Mouse (Mus musculus) liver, embryonic 12.5 days (tissue): ENCODE results near the gene Tbc1d22b. TPM values are rescaled to one million over a fixed set of nuclear protein-coding genes. Genes with fewer than 3 reads are reported as not detected.

Experiments
- ATAC-seq: fragments of 200-750 bp; cut with Nextera tagmentation; 2 replicates; pipeline ENCODE4 v1.8.0; 2017; ENCODE audit warnings: moderate number of reproducible peaks, mild to moderate bottlenecking, moderate library complexity
- H3K27ac ChIP-seq: fragments of 300-500 bp; sonication (generic); 2 replicates; pipeline ENCODE4 v1.5.1; 2016; ENCODE audit warnings: mild to moderate bottlenecking
- H3K27me3 ChIP-seq: fragments of 300-500 bp; sonication (generic); replicated peaks from 2 replicates; pipeline ENCODE4 v1.6.1; 2016; ENCODE audit warnings: mild to moderate bottlenecking, moderate library complexity
- H3K36me3 ChIP-seq: fragments of 300-500 bp; sonication (generic); 2 replicates; pipeline ENCODE4 v1.6.1; 2016; ENCODE audit warnings: mild to moderate bottlenecking, moderate library complexity
- H3K4me1 ChIP-seq: fragments of 300-500 bp; sonication (generic); 2 replicates; pipeline ENCODE4 v1.6.1; 2016
- H3K4me2 ChIP-seq: fragments of 300-500 bp; sonication (generic); 2 replicates; pipeline ENCODE4 v1.6.1; 2016; ENCODE audit warnings: mild to moderate bottlenecking, moderate library complexity
- H3K4me3 ChIP-seq: fragments of 300-500 bp; sonication (generic); 2 replicates; pipeline ENCODE4 v1.5.1; 2016; ENCODE audit warnings: mild to moderate bottlenecking, moderate library complexity
- H3K9ac ChIP-seq: fragments of 300-500 bp; sonication (generic); 2 replicates; pipeline ENCODE4 v1.6.1; 2016; ENCODE audit warnings: mild to moderate bottlenecking, moderate library complexity
- H3K9me3 ChIP-seq: fragments of 300-500 bp; sonication (generic); replicated peaks from 2 replicates; pipeline ENCODE4 v1.6.1; 2016; ENCODE audit warnings: mild to moderate bottlenecking, moderate library complexity
- WGBS: fragments of 180-500 bp; shearing (Covaris S2); methylation state at CpG from one replicate; pipeline ENCODE4 v1.1.7; 2016; ENCODE audit not compliant: insufficient replicate concordance; 5-methylcytosine and 5-hydroxymethylcytosine counted together
- microRNA-seq: library from miRNA; unstranded; fragments of <30 nt; microRNA quantifications from one replicate; pipeline ENCODE4, GENCODE M21; 2017
- polyA plus RNA-seq: library from polyadenylated mRNA; unstranded; fragments of >200 nt; fragmentation: Nextera tagmentation; extraction: Ambion mirVana; gene quantifications from 2 replicates; pipeline ENCODE4 v1.2.1, GENCODE M21; 2016

The Tbc1d22b gene
- polyA plus RNA-seq, 1 experiment from 2014 or later, result 7.4 TPM

GRCm38 (mm10) chr17:29636118-29636517 is 86.5 kb downstream of the Tbc1d22b start:
- Histone ChIP-seq H3K4me1 (peaks cover 40% of the 10 kb centered on the region), H3K27ac (peak overlapping the region; percentile 32; the same call in 1 of the 2 replicates), H3K9ac (no peak overlapping the region), H3K27me3 (no peaks in the 10 kb centered on the region), H3K4me3 (no peak overlapping the region), H3K9me3 (no peaks in the 10 kb centered on the region), H3K36me3 (peaks cover 97% of the 10 kb centered on the region), H3K4me2 (no peak overlapping the region)
- ATAC-seq, result no peak
- WGBS, result 69% methylated on average over 5 of the region's 5 CpGs

GRCm38 (mm10) chr17:29637377-29637776 is 87.8 kb downstream of the Tbc1d22b start:
- ATAC-seq, result peak; percentile 72
- H3K4me1 ChIP-seq, result peaks cover 40% of the 10 kb centered on the region
- no peak overlapping the region for H3K9ac ChIP-seq
- H3K27me3 ChIP-seq, result no peaks in the 10 kb centered on the region
- H3K9me3 ChIP-seq, result no peaks in the 10 kb centered on the region
- peaks cover 97% of the 10 kb centered on the region for H3K36me3 ChIP-seq
- peak overlapping the region; percentile 73 for H3K27ac ChIP-seq
- H3K4me3 ChIP-seq, result no peak overlapping the region
- 61% methylated on average over 4 of the region's 4 CpGs for WGBS
- H3K4me2 ChIP-seq, result peak overlapping the region; percentile 53

GRCm38 (mm10) chr17:29637895-29638294 is 88.3 kb downstream of the Tbc1d22b start:
- peak; percentile 85 for ATAC-seq
- H3K27me3 ChIP-seq, result no peaks in the 10 kb centered on the region
- WGBS, result 18% methylated on average over 8 of the region's 8 CpGs
- H3K36me3 ChIP-seq, result peaks cover 97% of the 10 kb centered on the region
- peaks cover 40% of the 10 kb centered on the region for H3K4me1 ChIP-seq
- peak overlapping the region; percentile 53 for H3K4me2 ChIP-seq
- H3K9me3 ChIP-seq, result no peaks in the 10 kb centered on the region
- peak overlapping the region; percentile 63 for H3K27ac ChIP-seq
- peak overlapping the region; percentile 28 for H3K9ac ChIP-seq
- no peak overlapping the region for H3K4me3 ChIP-seq

GRCm38 (mm10) chr17:29640971-29641370 is 91.4 kb downstream of the Tbc1d22b start:
- Histone ChIP-seq H3K27ac (no peak overlapping the region), H3K36me3 (peaks cover 79% of the 10 kb centered on the region), H3K9me3 (no peaks in the 10 kb centered on the region), H3K4me1 (peaks cover 40% of the 10 kb centered on the region), H3K4me3 (no peak overlapping the region), H3K27me3 (no peaks in the 10 kb centered on the region), H3K4me2 (no peak overlapping the region), H3K9ac (no peak overlapping the region)
- ATAC-seq, result no peak
- WGBS, result 89% methylated on average over 11 of the region's 11 CpGs

- Histone ChIP-seq H3K4me3 (no peak overlapping the region), H3K9ac (no peak overlapping the region), H3K4me2 (no peak overlapping the region), H3K9me3 (no peaks in the 10 kb centered on the region), H3K27me3 (no peaks in the 10 kb centered on the region), H3K4me1 (peaks cover 27% of the 10 kb centered on the region), H3K27ac (no peak overlapping the region), H3K36me3 (peaks cover 73% of the 10 kb centered on the region)
- no peak for ATAC-seq
- 79% methylated on average over 3 of the region's 3 CpGs for WGBS
These were observed 92.6 kb downstream of the Tbc1d22b start for GRCm38 (mm10) chr17:29642219-29642618.

Small RNA genes within 50 kb of the gene (microRNA-seq; reads per million reads assigned to microRNA genes)
- gene Mir7667, result not detected

Other genes starting within 250 kb of the Tbc1d22b start
- gene Pi16, start 232.1 kb upstream of the Tbc1d22b start, polyA plus RNA-seq, result 0.37 and 0.59 TPM in 2 replicates
- 107 and 109 TPM in 2 replicates for gene Mtch1, start 201.9 kb upstream of the Tbc1d22b start, polyA plus RNA-seq
- 5.1 and 5.9 TPM in 2 replicates for gene Fgd2, start 188.9 kb upstream of the Tbc1d22b start, polyA plus RNA-seq
- gene Pim1, start 59.0 kb upstream of the Tbc1d22b start, polyA plus RNA-seq, result 112 and 114 TPM in 2 replicates
- gene Gm17657, start 147 bp upstream of the Tbc1d22b start, polyA plus RNA-seq, result not detected in 2 replicates
- 0.67 and 0.68 TPM in 2 replicates for gene Tmem217, start 2.6 kb downstream of the Tbc1d22b start, polyA plus RNA-seq
- 54.3 and 60.4 TPM in 2 replicates for gene Rnf8, start 65.0 kb downstream of the Tbc1d22b start, polyA plus RNA-seq
- 1.6 and 1.7 TPM in 2 replicates for gene Gm28043, start 65.1 kb downstream of the Tbc1d22b start, polyA plus RNA-seq
- 104 and 106 TPM in 2 replicates for gene Cmtr1, start 110.8 kb downstream of the Tbc1d22b start, polyA plus RNA-seq
- gene Ccdc167, start 167.3 kb downstream of the Tbc1d22b start, polyA plus RNA-seq, result 9.8 and 10.8 TPM in 2 replicates